Mouse (Mus musculus) embryonic facial prominence, embryonic 15.5 days (tissue): Measurements from ENCODE around the gene Olfr1445. TPM values are rescaled to one million over a fixed set of nuclear protein-coding genes. Genes with fewer than 3 reads are reported as not detected.

Experiments
- ATAC-seq: fragments of 200-750 bp; cut with Nextera tagmentation; 2 replicates; pipeline ENCODE4 v1.8.0; 2017; ENCODE audit warnings: low read depth, moderate TSS enrichment; ENCODE audit not compliant: insufficient number of reproducible peaks, low FRiP score, low TSS enrichment
- H3K27ac ChIP-seq: fragments of 300-500 bp; sonication (generic); replicated peaks from 2 replicates; pipeline ENCODE4 v1.5.1; 2015; ENCODE audit warnings: mild to moderate bottlenecking, inconsistent platforms
- H3K27me3 ChIP-seq: fragments of 300-500 bp; sonication (generic); 2 replicates; pipeline ENCODE4 v1.6.1; 2015; ENCODE audit warnings: inconsistent platforms
- H3K36me3 ChIP-seq: fragments of 300-500 bp; sonication (generic); 2 replicates; pipeline ENCODE4 v1.6.1; 2015; ENCODE audit warnings: mild to moderate bottlenecking, inconsistent platforms
- H3K4me1 ChIP-seq: fragments of 300-500 bp; sonication (generic); 2 replicates; pipeline ENCODE4 v1.6.1; 2015; ENCODE audit warnings: inconsistent platforms
- H3K4me2 ChIP-seq: fragments of 300-500 bp; sonication (generic); replicated peaks from 2 replicates; pipeline ENCODE4 v1.6.1; 2015; ENCODE audit warnings: mild to moderate bottlenecking, inconsistent platforms
- H3K4me3 ChIP-seq: fragments of 300-500 bp; sonication (generic); replicated peaks from 2 replicates; pipeline ENCODE4 v1.5.1; 2015; ENCODE audit warnings: mild to moderate bottlenecking, inconsistent platforms
- H3K9ac ChIP-seq: fragments of 300-500 bp; sonication (generic); 2 replicates; pipeline ENCODE4 v1.6.1; 2015; ENCODE audit warnings: inconsistent platforms
- H3K9me3 ChIP-seq: fragments of 300-500 bp; sonication (generic); replicated peaks from 2 replicates; pipeline ENCODE4 v1.6.1; 2016; ENCODE audit warnings: inconsistent platforms
- WGBS: fragments of 180-500 bp; shearing (Covaris S2); methylation state at CpG from one replicate; pipeline ENCODE4 v1.1.7; 2015; 5-methylcytosine and 5-hydroxymethylcytosine counted together
- polyA plus RNA-seq: library from polyadenylated mRNA; unstranded; fragments of >200 nt; fragmentation: Nextera tagmentation; extraction: Ambion mirVana; gene quantifications from 2 replicates; pipeline ENCODE4 v1.2.1, GENCODE M21; 2015

The Olfr1445 gene
- not detected in 2 replicates for polyA plus RNA-seq

DNA sequence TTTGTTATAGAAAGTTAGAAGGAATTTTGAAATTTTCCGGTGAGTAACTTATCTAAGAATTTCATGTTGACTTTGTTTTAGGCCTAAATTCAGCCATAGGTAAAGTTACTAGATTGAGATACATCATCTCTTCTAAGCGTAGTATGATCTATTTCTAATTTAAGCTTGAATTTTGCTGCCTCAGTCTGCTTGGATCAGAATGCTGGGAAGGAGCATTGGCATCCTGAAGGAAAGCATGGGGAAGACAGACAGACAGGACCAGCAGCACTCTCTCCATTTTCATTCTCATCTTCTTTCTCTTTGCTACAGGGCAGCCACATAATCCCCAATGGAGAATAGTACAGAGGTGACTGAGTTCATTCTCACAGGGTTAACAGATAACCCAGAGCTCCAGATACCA, at the start of gene Olfr1445:
Olfr1445 (plus strand) TSS at position 301 of the 400 bp plus-strand sequence.
- no peaks in the 10 kb centered on the region for H3K9me3 ChIP-seq
- no peak within 1 kb of the TSS for H3K27ac ChIP-seq
- H3K9ac ChIP-seq, result no peak within 1 kb of the TSS
- no peak for ATAC-seq
- no peak within 1 kb of the TSS for H3K4me3 ChIP-seq
- no peak within 1 kb of the TSS for H3K4me2 ChIP-seq
- 82% methylated on average over 2 of the region's 2 CpGs for WGBS
- H3K4me1 ChIP-seq, result no peaks in the 10 kb centered on the region
- H3K27me3 ChIP-seq, result no peaks in the 10 kb centered on the region
- H3K36me3 ChIP-seq, result no peaks in the 10 kb centered on the region

GRCm38 (mm10) chr19:12838507-12838906, 45.1 kb upstream of the Olfr1445 start:
- WGBS, result 82% methylated on average over 1 of the region's 1 CpGs
- H3K4me1 ChIP-seq, result no peaks in the 10 kb centered on the region
- ATAC-seq, result no peak
- no peak overlapping the region for H3K27ac ChIP-seq
- no peaks in the 10 kb centered on the region for H3K9me3 ChIP-seq
- no peaks in the 10 kb centered on the region for H3K36me3 ChIP-seq
- H3K4me2 ChIP-seq, result no peak overlapping the region
- H3K27me3 ChIP-seq, result no peaks in the 10 kb centered on the region
- no peak overlapping the region for H3K9ac ChIP-seq
- no peak overlapping the region for H3K4me3 ChIP-seq

DNA sequence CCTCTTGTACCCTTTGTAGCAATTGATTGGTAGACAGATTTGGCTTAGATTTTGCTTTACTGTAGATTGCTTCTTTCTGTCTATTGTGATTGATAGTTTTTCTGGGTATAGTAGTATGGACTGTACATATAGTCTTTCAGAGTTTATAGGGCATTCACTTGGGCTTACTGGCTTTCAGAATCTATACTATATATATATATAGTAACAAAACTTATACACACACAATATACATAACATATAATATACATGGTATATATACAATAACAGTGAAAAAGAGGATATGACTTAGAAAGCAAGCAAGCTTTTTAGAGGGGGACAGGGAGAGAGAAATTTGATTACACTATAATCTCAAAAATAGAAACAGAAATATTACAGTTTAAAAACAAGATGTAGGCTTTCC, 37.3 kb upstream of the Olfr1445 start, which contains the start of gene Gm5244:
Gm5244 (plus strand) TSS at position 301 of the 400 bp plus-strand sequence.
- Histone ChIP-seq H3K4me2 (no peak within 1 kb of the TSS), H3K9me3 (no peaks in the 10 kb centered on the region), H3K36me3 (no peaks in the 10 kb centered on the region), H3K27ac (no peak within 1 kb of the TSS), H3K4me1 (no peaks in the 10 kb centered on the region), H3K9ac (no peak within 1 kb of the TSS), H3K27me3 (no peaks in the 10 kb centered on the region), H3K4me3 (no peak within 1 kb of the TSS)
- ATAC-seq, result no peak

DNA sequence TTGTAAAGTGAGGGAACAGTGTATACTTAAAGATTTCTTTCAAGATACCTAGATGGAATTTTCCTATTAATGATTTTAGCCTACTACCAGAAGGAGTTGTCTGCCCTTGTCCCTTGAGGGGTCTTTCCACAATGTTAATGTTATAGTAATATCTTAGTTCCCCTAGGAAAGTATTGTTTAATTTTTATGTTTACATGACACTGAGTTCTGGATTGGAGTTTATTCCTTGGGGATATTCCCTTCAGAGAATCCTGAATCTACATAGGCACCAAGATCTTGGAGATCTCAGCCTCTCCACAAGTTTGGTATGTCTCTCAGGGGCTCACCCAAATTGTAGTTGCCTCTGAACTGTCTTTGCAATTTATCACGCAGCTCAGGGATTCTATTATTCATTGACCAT, 26.7 kb upstream of the Olfr1445 start, which contains the start of gene Olfr1444:
Olfr1444 (plus strand) TSS at position 301 of the 400 bp plus-strand sequence.
- Histone ChIP-seq H3K27ac (no peak within 1 kb of the TSS), H3K4me3 (no peak within 1 kb of the TSS), H3K9me3 (no peaks in the 10 kb centered on the region), H3K36me3 (no peaks in the 10 kb centered on the region), H3K27me3 (no peaks in the 10 kb centered on the region), H3K9ac (no peak within 1 kb of the TSS), H3K4me2 (no peak within 1 kb of the TSS), H3K4me1 (no peaks in the 10 kb centered on the region)
- WGBS, result 61% methylated on average over 1 of the region's 1 CpGs
- no peak for ATAC-seq

GRCm38 (mm10) chr19:12893424-12893823, 9.8 kb downstream of the Olfr1445 start, which contains the start of gene Olfr1446:
Gene Olfr1446, minus strand, starts transcription at chr19:12893524.
- no peak for ATAC-seq
- Histone ChIP-seq H3K4me1 (no peaks in the 10 kb centered on the region), H3K4me3 (no peak within 1 kb of the TSS), H3K36me3 (no peaks in the 10 kb centered on the region), H3K27ac (no peak within 1 kb of the TSS), H3K27me3 (no peaks in the 10 kb centered on the region), H3K4me2 (no peak within 1 kb of the TSS), H3K9ac (no peak within 1 kb of the TSS), H3K9me3 (no peaks in the 10 kb centered on the region)
- 85% methylated on average over 1 of the region's 1 CpGs for WGBS

DNA sequence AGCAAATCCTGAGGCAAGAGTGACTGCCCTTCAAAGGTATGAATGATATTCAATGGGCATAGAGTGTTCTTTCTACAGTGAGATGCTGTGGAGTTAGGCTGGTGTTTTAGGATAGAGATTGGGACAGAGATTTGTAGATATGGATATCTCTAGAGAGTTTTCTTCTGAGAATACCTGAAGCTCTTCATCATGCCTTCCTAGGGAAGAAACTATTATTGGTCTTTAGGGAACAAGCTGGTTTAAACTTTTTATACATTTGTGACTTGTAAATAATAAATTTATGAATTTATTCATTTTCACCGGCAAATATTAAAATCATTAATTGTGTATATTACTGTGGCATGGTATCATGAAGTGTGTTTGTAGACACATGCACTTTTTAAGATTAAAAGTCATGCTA, 20.0 kb downstream of the Olfr1445 start, which contains the start of gene Olfr1447:
Olfr1447 (minus strand) TSS at position 101 of the 400 bp plus-strand sequence.
- Histone ChIP-seq H3K9ac (no peak within 1 kb of the TSS), H3K27me3 (no peaks in the 10 kb centered on the region), H3K27ac (no peak within 1 kb of the TSS), H3K4me2 (no peak within 1 kb of the TSS), H3K36me3 (no peaks in the 10 kb centered on the region), H3K4me1 (no peaks in the 10 kb centered on the region), H3K9me3 (0 out of 2 replicates have a peak, but pooled peaks cover under 1% of the 10 kb centered on the region), H3K4me3 (no peak within 1 kb of the TSS)
- no peak for ATAC-seq
- 90% methylated on average over 1 of the region's 1 CpGs for WGBS

GRCm38 (mm10) chr19:12924319-12924718, 40.7 kb downstream of the Olfr1445 start, which contains the start of gene Olfr1448:
Gene Olfr1448, minus strand, starts transcription at chr19:12924419.
- no peak for ATAC-seq
- Histone ChIP-seq H3K4me1 (no peaks in the 10 kb centered on the region), H3K27me3 (no peaks in the 10 kb centered on the region), H3K36me3 (no peaks in the 10 kb centered on the region), H3K9ac (no peak within 1 kb of the TSS), H3K4me2 (no peak within 1 kb of the TSS), H3K4me3 (no peak within 1 kb of the TSS), H3K9me3 (no peaks in the 10 kb centered on the region), H3K27ac (no peak within 1 kb of the TSS)
- 72% methylated on average over 1 of the region's 1 CpGs for WGBS

- no peak for ATAC-seq
- H3K27me3 ChIP-seq, result no peaks in the 10 kb centered on the region
- H3K4me2 ChIP-seq, result no peak within 1 kb of the TSS
- H3K4me3 ChIP-seq, result no peak within 1 kb of the TSS
- H3K4me1 ChIP-seq, result no peaks in the 10 kb centered on the region
- no peaks in the 10 kb centered on the region for H3K36me3 ChIP-seq
- H3K9me3 ChIP-seq, result no peaks in the 10 kb centered on the region; the same call in 1 of the 2 replicates
- H3K9ac ChIP-seq, result no peak within 1 kb of the TSS
- no peak within 1 kb of the TSS for H3K27ac ChIP-seq
Observed at GRCm38 (mm10) chr19:12930540-12930939, 46.9 kb downstream of the Olfr1445 start, which contains the start of gene Olfr1449. Gene Olfr1449, plus strand, starts transcription at chr19:12930840.

Other genes starting within 250 kb of the Olfr1445 start
- not detected in 2 replicates for gene Olfr1442, start 213.4 kb upstream of the Olfr1445 start, polyA plus RNA-seq
- not detected in 2 replicates for gene Olfr1443, start 205.7 kb upstream of the Olfr1445 start, polyA plus RNA-seq
- gene Keg1, start 188.1 kb upstream of the Olfr1445 start, polyA plus RNA-seq, result not detected in 2 replicates
- gene Cntf, start 118.2 kb upstream of the Olfr1445 start, polyA plus RNA-seq, result 1.3 and 1.4 TPM in 2 replicates
- gene Zfp91, start 87.7 kb upstream of the Olfr1445 start, polyA plus RNA-seq, result 14.3 and 15.0 TPM in 2 replicates
- 5.2 and 5.3 TPM in 2 replicates for gene Lpxn, start 87.7 kb upstream of the Olfr1445 start, polyA plus RNA-seq
- gene Gm5244, start 37.2 kb upstream of the Olfr1445 start, polyA plus RNA-seq, result not detected in 2 replicates
- not detected in 2 replicates for gene Olfr1444, start 26.6 kb upstream of the Olfr1445 start, polyA plus RNA-seq
- gene Olfr1446, start 9.7 kb downstream of the Olfr1445 start, polyA plus RNA-seq, result 0.11 and 0.23 TPM in 2 replicates
- 0.07 TPM in 1 of 2 replicates, not detected in the other for gene Olfr1447, start 19.9 kb downstream of the Olfr1445 start, polyA plus RNA-seq
- 0.09 TPM in 1 of 2 replicates, not detected in the other for gene Olfr1448, start 40.6 kb downstream of the Olfr1445 start, polyA plus RNA-seq
- gene Olfr1449, start 47.0 kb downstream of the Olfr1445 start, polyA plus RNA-seq, result not detected in 2 replicates
- not detected in 2 replicates for gene Olfr1450, start 66.4 kb downstream of the Olfr1445 start, polyA plus RNA-seq
- gene Olfr1451, start 111.2 kb downstream of the Olfr1445 start, polyA plus RNA-seq, result not detected in 2 replicates
- not detected in 2 replicates for gene Olfr1453, start 144.5 kb downstream of the Olfr1445 start, polyA plus RNA-seq
- not detected in 2 replicates for gene Olfr1454, start 176.8 kb downstream of the Olfr1445 start, polyA plus RNA-seq
- gene Olfr1457, start 214.0 kb downstream of the Olfr1445 start, polyA plus RNA-seq, result not detected in 2 replicates
- not detected in 2 replicates for gene Olfr1458, start 222.9 kb downstream of the Olfr1445 start, polyA plus RNA-seq